Comparison of ENCODE assay signal across 19 mouse cellular contexts in genomic region chr9:51272102-51272501, GRCm38 (mm10). TPM values are rescaled to one million over a fixed set of nuclear protein-coding genes. Genes with fewer than 3 reads are reported as not detected.
"Had no signal": no experiment of that assay in that cellular context is flagged by ENCODE, and none has a peak within 500 bp of the region (broad histone marks: within the 10 kb centered on the region; RNA-seq: fewer than 3 reads in every experiment).

No protein-coding gene starts in this region.

- H3K9me3 ChIP-seq: liver, embryonic 13.5 days; midbrain, embryonic 12.5 days; neural tube, embryonic 13.5 days had no signal

- H3K27ac ChIP-seq: kidney, postnatal 0 days; layer of hippocampus, adult 2 months; left cerebral cortex, adult 2 months; liver, embryonic 13.5 days; macrophage; midbrain, embryonic 12.5 days; neural tube, embryonic 13.5 days had no signal

- H3K9ac ChIP-seq: liver, embryonic 13.5 days; midbrain, embryonic 12.5 days; neural tube, embryonic 13.5 days had no signal

- ATAC-seq: midbrain, embryonic 16.5 days had no signal

- DNase-seq: kidney, adult 2 months; kidney, postnatal 25 days; layer of hippocampus, postnatal 36 days; liver, embryonic 13.5 days; lung, adult 2 months; lung, postnatal 10 days; retina, postnatal 1 day; thymus, postnatal 25 days had no signal

- H3K4me2 ChIP-seq: liver, embryonic 13.5 days; midbrain, embryonic 12.5 days; neural tube, embryonic 13.5 days had no signal

- H3K4me3 ChIP-seq: layer of hippocampus, adult 2 months; left cerebral cortex, adult 2 months; liver, embryonic 13.5 days; midbrain, embryonic 12.5 days; myocyte; neural tube, embryonic 13.5 days had no signal

- H3K36me3 ChIP-seq: liver, embryonic 13.5 days; midbrain, embryonic 12.5 days; neural tube, embryonic 13.5 days had no signal

- H3K27me3 ChIP-seq: liver, embryonic 13.5 days had no signal

RNA-seq across cellular contexts. Expression of gene 1810046K07Rik, which starts 56.6 kb away (rescaled TPM):
- polyA plus RNA-seq: intestine, embryonic 16.5 days; kidney, embryonic 14.5 days; kidney, postnatal 0 days; limb, embryonic 11.5 days; liver, embryonic 13.5 days; macrophage; midbrain, embryonic 12.5 days; midbrain, embryonic 16.5 days; myocyte; neural tube, embryonic 13.5 days had no signal

RNA-seq across cellular contexts. Expression of gene Pou2af1, which starts 58.6 kb away (rescaled TPM):
- polyA plus RNA-seq: kidney, embryonic 14.5 days; kidney, postnatal 0 days; limb, embryonic 11.5 days; midbrain, embryonic 12.5 days; neural tube, embryonic 13.5 days had no signal
